Mouse (Mus musculus): ENCODE data around the gene Tmem126b.

The Tmem126b gene

GRCm38 (mm10) chr7:90475793-90476312 is at the start of gene Tmem126b:
Gene Tmem126b (minus strand): TSS chr7:90476001.
- in situ Hi-C loops (cut with MboI; ENCODE audit: low pct_unique_long_range_greater_than_20kb in 1 of 2, low sequenced_read_pairs in 2 of 2, unreplicated experiment in 1 of 2) = loop anchor here in 1 of 2 experiments (25.0 kb wide), 1 partner anchor 961 kb away; no protein-coding TSS in a partner anchor

GRCm38 (mm10) chr7:90512293-90512692 is 36.5 kb upstream of the Tmem126b start:
- in situ Hi-C loops (cut with MboI; ENCODE audit: low pct_unique_long_range_greater_than_20kb in 1 of 2, low sequenced_read_pairs in 2 of 2, unreplicated experiment in 1 of 2) = no loop called here

GRCm38 (mm10) chr7:90508124-90508523 is 32.3 kb upstream of the Tmem126b start:
- in situ Hi-C loops (cut with MboI; ENCODE audit: low pct_unique_long_range_greater_than_20kb in 1 of 2, low sequenced_read_pairs in 2 of 2, unreplicated experiment in 1 of 2) = no loop called here

- in situ Hi-C loops (cut with MboI; ENCODE audit: low pct_unique_long_range_greater_than_20kb in 1 of 2, low sequenced_read_pairs in 2 of 2, unreplicated experiment in 1 of 2) = loop anchor here in 1 of 2 experiments (25.0 kb wide), 1 partner anchor 955 kb away; no protein-coding TSS in a partner anchor
Measured at GRCm38 (mm10) chr7:90482607-90483006, 6.8 kb upstream of the Tmem126b start.

GRCm38 (mm10) chr7:90476313-90477245 is 778 bp upstream of the Tmem126b start, which contains the start of gene Dlg2:
Gene Dlg2 (plus strand): TSS chr7:90476672.
- in situ Hi-C loops (cut with MboI; ENCODE audit: low pct_unique_long_range_greater_than_20kb in 1 of 2, low sequenced_read_pairs in 2 of 2, unreplicated experiment in 1 of 2) = loop anchor here in 1 of 2 experiments (25.0 kb wide), 1 partner anchor 961 kb away; no protein-coding TSS in a partner anchor

GRCm38 (mm10) chr7:90473511-90473910 is 2.3 kb downstream of the Tmem126b start:
- in situ Hi-C loops (cut with MboI; ENCODE audit: low pct_unique_long_range_greater_than_20kb in 1 of 2, low sequenced_read_pairs in 2 of 2, unreplicated experiment in 1 of 2) = loop anchor here in 1 of 2 experiments (25.0 kb wide), 1 partner anchor 486 kb away; the partner anchor contains the start of gene Eed

- in situ Hi-C loops (cut with MboI; ENCODE audit: low pct_unique_long_range_greater_than_20kb in 1 of 2, low sequenced_read_pairs in 2 of 2, unreplicated experiment in 1 of 2) = loop anchor here in 1 of 2 experiments (25.0 kb wide), 1 partner anchor 474 kb away; the partner anchor contains the start of gene Eed
Measured at GRCm38 (mm10) chr7:90461441-90461840, 14.4 kb downstream of the Tmem126b start.

- in situ Hi-C loops (cut with MboI; ENCODE audit: low pct_unique_long_range_greater_than_20kb in 1 of 2, low sequenced_read_pairs in 2 of 2, unreplicated experiment in 1 of 2) = loop anchor here in 1 of 2 experiments (25.0 kb wide), 1 partner anchor 474 kb away; the partner anchor contains the start of gene Eed
Measured at GRCm38 (mm10) chr7:90460930-90461329, 14.9 kb downstream of the Tmem126b start.

- in situ Hi-C loops (cut with MboI; ENCODE audit: low pct_unique_long_range_greater_than_20kb in 1 of 2, low sequenced_read_pairs in 2 of 2, unreplicated experiment in 1 of 2) = loop anchor here in 1 of 2 experiments (25.0 kb wide), 1 partner anchor 473 kb away; the partner anchor contains the start of gene Eed
Measured at GRCm38 (mm10) chr7:90460330-90460729, 15.5 kb downstream of the Tmem126b start.

GRCm38 (mm10) chr7:90457517-90457916 is 18.3 kb downstream of the Tmem126b start:
- in situ Hi-C loops (cut with MboI; ENCODE audit: low pct_unique_long_range_greater_than_20kb in 1 of 2, low sequenced_read_pairs in 2 of 2, unreplicated experiment in 1 of 2) = loop anchor here in 1 of 2 experiments (25.0 kb wide), 1 partner anchor 470 kb away; the partner anchor contains the start of gene Eed

GRCm38 (mm10) chr7:90456845-90457468 is 18.8 kb downstream of the Tmem126b start, which contains the start of gene Tmem126a:
Gene Tmem126a (minus strand): TSS chr7:90457229.
- in situ Hi-C loops (cut with MboI; ENCODE audit: low pct_unique_long_range_greater_than_20kb in 1 of 2, low sequenced_read_pairs in 2 of 2, unreplicated experiment in 1 of 2) = loop anchor here in 1 of 2 experiments (25.0 kb wide), 1 partner anchor 470 kb away; the partner anchor contains the start of gene Eed

- in situ Hi-C loops (cut with MboI; ENCODE audit: low pct_unique_long_range_greater_than_20kb in 1 of 2, low sequenced_read_pairs in 2 of 2, unreplicated experiment in 1 of 2) = loop anchor here in 1 of 2 experiments (25.0 kb wide), 1 partner anchor 469 kb away; the partner anchor contains the start of gene Eed
Measured at GRCm38 (mm10) chr7:90456149-90456844, 19.5 kb downstream of the Tmem126b start.

GRCm38 (mm10) chr7:90444206-90444605 is 31.6 kb downstream of the Tmem126b start:
- in situ Hi-C loops (cut with MboI; ENCODE audit: low pct_unique_long_range_greater_than_20kb in 1 of 2, low sequenced_read_pairs in 2 of 2, unreplicated experiment in 1 of 2) = no loop called here

GRCm38 (mm10) chr7:90443101-90444091 is 32.4 kb downstream of the Tmem126b start:
- in situ Hi-C loops (cut with MboI; ENCODE audit: low pct_unique_long_range_greater_than_20kb in 1 of 2, low sequenced_read_pairs in 2 of 2, unreplicated experiment in 1 of 2) = no loop called here

- in situ Hi-C loops (cut with MboI; ENCODE audit: low pct_unique_long_range_greater_than_20kb in 1 of 2, low sequenced_read_pairs in 2 of 2, unreplicated experiment in 1 of 2) = no loop called here
Measured at GRCm38 (mm10) chr7:90442518-90443080, 33.2 kb downstream of the Tmem126b start, which contains the start of gene Crebzf. Gene Crebzf (plus strand): TSS chr7:90442729.

GRCm38 (mm10) chr7:90442070-90442469 is 33.7 kb downstream of the Tmem126b start:
- in situ Hi-C loops (cut with MboI; ENCODE audit: low pct_unique_long_range_greater_than_20kb in 1 of 2, low sequenced_read_pairs in 2 of 2, unreplicated experiment in 1 of 2) = no loop called here

Measured in mouse embryonic stem cell (cell line).